Mouse (Mus musculus) left cerebral cortex, postnatal 14 days (tissue): ENCODE results near the gene Rsl24d1. TPM values are rescaled to one million over a fixed set of nuclear protein-coding genes. Genes with fewer than 3 reads are reported as not detected.
"Not testable (repeated sequence)": the region's sequence is repeated elsewhere in the genome, so short reads cannot be mapped to it uniquely, and the experiment has no call there.

Source experiments
- DNase-seq, 2 experiments: peaks; one replicate each; pipeline ENCODE4 v3.0.0; 2021 to 2022; ENCODE audit warnings: low spot score in 2 of 2, mixed read lengths in 1 of 2
- intact Hi-C: fragments of 180-260 bp; cut with DNase I; formaldehyde crosslinking; loops from one replicate; pipeline ENCODE4 v1.15.1; 2025
- long read RNA-seq, 2 experiments: library from polyadenylated mRNA; stranded (forward); transcript quantifications; one replicate each; pipeline ENCODE4 v2.0.0; 2021
- total RNA-seq, 2 experiments: library from RNA; stranded (reverse); gene quantifications; 2 replicates each; pipeline ENCODE4 v1.2.3; 2021

The Rsl24d1 gene
- total RNA-seq, result 10 to 100 TPM; 51.8 to 56.9 TPM
- long read RNA-seq, experiment 1, transcript Rsl24d1-201 (6 exons, 1,543 nt), result major isoform, 75 of 80 reads
- long read RNA-seq, experiment 1, partial matches to known transcripts, result 1 of 80 reads
- long read RNA-seq, experiment 1, other reads (novel, unspliced or antisense), result 1 of 80 reads
- long read RNA-seq, experiment 2, transcript Rsl24d1-201 (6 exons, 1,543 nt), result major isoform, 43 of 48 reads
- long read RNA-seq, experiment 2, partial matches to known transcripts, result 1 of 48 reads
- long read RNA-seq, experiment 2, other reads (novel, unspliced or antisense), result 4 of 48 reads

DNA sequence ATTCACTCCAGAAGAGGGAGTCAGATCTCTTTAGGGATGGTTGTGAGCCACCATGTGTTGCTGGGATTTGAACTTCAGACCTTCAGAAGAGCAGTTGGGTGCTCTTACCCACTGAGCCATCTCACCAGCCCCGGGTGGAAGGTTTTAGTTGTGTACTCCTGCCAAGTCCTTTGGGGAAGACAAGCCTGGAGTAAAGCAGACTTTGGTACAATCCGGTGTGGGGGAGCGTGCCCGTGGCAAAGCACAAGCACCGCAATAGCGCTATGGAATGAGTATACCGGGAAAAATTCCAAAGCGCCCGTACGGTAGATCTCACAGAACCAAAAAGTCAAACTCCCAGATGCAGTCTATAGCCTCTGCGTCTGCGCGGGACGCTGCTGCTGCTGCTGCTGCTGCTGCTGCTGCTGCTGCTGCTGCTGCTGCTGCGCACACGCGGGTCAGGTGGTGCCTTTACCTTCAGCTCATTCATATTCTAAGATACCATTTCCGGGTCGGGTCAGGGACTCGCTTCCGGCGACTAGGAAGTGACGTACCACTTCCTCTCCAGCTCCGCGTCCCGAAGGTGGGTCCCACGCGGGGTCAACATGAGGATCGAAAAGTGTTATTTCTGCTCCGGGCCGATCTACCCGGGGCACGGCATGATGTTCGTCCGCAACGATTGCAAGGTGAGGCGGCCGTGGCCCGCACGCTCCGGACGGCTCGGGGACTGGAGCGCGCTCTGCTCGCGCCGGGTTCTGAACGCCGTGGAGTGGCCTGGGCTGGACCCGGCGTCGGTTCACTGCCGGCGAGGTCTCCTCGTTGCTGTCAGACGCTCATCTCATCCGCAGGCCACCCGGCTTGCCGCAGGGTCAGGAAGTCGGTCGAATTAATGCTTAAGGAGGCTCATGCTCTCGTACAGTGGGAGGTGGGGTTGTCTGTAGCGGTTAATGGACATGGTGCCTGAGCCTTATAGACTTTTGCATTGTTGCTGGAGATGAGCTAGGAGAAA, at the start of gene Rsl24d1:
Gene Rsl24d1, plus strand, starts transcription at position 508 of the 988 bp plus-strand sequence.
- peak; percentile 93 to 95 for DNase-seq

DNA sequence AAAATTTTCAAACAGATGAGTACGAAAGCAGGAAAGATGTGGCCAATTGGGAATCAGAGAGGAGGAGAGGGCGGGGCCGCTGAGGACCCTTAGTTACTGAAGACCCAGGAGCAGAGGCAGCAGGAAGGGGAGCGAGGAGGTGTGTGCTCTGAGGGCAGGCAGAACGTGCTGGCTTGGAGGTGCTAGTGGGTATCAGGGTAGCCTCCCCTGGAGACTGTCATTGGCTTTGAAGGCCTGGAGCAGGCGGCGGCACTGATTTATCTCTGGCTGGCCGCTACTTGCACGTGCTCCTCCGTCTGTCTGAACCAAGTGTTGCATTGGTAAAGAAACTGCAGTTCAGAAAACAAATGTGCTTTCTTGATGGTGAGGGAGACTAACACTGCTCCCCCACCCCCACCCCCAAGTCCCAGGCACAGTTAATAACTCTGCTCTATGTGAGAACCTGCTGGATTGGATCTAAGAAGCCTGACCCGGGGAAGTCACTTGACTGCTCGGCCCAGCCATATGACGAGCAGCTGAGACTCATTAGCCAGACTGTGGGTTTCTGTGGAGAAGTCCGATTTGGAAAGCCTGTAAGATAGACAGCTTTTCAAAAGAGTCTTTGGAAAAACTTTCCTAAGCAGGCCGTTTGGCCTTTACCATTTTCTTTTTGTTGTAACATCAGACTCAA, 49.5 kb upstream of the Rsl24d1 start:
- DNase-seq, result no peak
- intact Hi-C loops, result no loop called here

More for the DNA sequence above, at the start of gene Rsl24d1:
- intact Hi-C loops, result no loop called here

DNA sequence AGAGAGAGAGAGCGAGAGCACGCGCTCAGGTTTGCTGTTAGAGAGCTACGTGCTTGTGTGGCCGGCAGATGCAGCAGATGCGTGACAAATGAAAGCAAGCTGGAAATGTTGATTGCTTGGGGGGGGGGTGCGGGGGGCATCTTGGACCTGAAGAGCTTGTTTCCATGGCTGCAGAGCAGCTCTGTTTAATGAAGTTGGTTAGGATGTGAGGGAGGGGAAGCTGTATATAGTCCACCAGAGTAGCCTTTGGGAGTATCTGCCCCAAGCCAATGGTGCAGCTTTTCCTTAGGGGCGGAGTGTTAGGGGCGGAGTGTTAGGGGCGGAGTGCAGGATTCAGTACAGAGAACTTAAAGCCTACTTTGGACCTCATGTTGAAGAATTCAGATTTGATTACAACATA, 46.1 kb upstream of the Rsl24d1 start:
- intact Hi-C loops, result no loop called here
- no peak for DNase-seq

DNA sequence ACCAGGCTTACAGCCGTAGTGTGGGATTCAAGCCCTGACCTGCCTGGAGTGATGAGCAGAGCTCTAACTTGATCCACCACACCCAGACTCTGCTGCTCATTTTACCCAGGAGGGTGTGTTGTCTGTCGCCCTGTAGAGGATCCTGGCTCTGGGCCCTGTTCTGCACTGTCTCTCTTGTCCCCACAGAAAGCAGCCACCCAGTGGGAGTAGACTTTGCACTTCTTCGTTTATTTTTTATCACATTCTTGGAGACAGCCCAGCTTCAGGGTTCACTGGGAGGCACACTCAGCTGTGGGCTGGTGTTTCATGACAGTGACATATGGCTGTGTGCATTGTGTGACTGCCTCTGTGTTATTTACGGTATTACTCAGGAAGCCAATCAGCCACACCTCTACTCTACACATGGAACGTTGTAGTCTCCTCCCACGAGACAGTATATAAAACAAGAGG, 45.0 kb upstream of the Rsl24d1 start:
- DNase-seq, result peak; percentile 50 to 81
- intact Hi-C loops, result no loop called here

DNA sequence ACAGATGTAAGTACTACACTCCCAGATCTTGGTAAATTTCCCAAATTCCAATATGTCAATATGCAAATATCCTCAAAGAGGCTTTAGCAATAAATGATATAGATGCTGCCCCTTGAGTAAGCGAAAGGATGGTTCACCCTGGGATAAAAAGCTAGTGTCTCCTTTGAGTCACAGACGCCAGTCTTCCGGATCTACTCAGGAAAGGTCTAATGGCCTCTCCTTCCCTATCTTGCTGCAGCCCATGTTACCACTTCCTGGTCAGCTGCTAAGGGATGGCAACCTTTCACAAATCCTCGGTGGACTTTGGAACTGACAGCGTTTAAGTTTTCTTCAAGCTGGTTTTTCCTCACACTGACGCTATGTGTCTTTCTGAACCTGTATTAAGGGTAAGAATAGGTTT, 44.5 kb upstream of the Rsl24d1 start:
- DNase-seq, result no peak
- intact Hi-C loops, result no loop called here

DNA sequence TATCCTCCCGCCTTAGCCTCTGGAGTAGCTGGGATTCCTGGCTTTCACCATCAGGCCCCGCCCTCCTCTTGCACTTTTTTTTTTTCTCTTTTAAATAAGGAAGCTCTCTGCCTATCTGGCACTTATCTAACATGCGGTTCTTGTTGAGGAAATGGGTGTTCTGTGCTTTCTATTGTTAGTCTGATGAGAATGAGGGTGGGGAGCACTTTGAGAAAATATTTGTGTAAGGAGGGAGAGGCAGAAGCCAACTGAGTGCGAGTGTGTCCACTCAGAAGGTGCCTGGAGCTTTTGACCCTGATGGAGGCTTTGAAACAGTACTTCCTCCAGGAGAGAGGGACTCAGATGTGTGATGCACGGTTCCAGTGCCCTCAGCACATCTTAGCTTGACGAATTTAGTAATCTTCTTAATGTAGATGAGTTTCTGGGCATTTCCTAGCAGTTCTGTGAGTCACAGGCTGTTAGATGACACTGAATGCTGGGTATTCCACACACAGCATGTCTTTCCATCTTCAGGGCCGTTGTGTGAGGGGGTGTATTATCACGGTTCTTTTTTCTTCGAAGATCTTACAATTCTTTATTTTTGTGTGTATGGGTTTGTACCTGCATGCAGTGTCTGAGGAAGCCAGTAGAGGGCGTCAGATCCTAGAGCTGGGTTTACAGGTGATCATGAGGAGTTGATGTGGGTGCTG, 42.1 kb upstream of the Rsl24d1 start:
- DNase-seq, result peak in 1 of 2 experiments; percentile 52
- intact Hi-C loops, result no loop called here

DNA sequence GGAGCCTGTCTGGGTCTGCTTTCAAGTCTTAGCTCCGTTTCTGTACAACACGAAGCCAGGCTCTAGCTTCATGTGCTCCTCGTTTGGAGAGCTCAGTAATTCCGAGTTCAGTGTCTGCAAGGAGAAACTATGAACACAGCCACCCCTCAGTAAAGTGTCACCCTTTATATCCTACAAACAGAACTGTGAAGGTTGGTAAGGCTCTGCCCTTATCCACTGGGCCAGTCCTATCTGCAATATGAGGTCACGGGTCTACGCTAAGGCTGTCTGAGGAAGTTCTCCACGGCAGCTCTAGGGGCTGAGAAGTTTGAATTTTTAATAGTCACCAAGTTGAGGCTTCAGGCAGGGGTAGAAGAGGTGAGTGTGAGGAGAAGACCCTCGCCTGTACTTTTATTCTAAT, 40.8 kb upstream of the Rsl24d1 start:
- intact Hi-C loops, result no loop called here
- DNase-seq, result no peak

DNA sequence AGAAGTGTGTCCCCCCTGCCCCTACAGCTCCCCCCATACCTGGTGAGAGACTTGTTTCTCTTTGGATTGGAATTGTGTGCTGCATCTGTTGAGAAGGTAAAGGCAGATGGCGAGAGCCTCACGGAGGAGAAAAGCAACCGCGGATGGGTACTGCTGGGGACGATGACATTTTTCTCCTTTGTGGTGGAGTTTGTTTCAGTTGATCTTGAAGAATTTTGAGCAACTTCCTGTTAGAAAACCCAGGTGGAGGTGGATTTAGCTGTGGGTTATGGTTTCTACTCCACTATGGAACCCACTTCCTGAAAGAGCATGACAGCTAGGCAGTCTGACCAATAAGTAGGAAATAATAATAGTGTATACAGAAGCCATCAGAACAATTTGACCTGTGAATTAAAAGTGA, 40.1 kb upstream of the Rsl24d1 start:
- intact Hi-C loops, result no loop called here

DNA sequence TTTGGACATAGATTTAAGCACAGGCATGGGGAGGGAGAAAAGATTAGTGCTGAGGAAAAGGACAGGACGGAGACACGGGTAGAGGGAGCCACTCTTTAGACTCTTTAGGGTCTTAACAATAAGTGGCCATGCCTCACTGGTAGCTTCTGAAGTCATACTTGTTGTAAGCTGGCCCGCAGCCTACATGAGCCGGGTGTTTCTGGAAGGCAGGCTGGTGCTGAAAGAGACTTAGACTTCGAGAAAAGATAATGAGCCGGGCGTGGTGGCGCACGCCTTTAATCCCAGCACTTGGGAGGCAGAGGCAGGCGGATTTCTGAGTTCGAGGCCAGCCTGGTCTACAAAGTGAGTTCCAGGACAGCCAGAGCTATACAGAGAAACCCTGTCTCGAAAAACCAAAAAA, 33.9 kb upstream of the Rsl24d1 start:
- intact Hi-C loops, DNase-seq: not testable (repeated sequence)

More for the DNA sequence above, 40.1 kb upstream of the Rsl24d1 start:
- no peak for DNase-seq

DNA sequence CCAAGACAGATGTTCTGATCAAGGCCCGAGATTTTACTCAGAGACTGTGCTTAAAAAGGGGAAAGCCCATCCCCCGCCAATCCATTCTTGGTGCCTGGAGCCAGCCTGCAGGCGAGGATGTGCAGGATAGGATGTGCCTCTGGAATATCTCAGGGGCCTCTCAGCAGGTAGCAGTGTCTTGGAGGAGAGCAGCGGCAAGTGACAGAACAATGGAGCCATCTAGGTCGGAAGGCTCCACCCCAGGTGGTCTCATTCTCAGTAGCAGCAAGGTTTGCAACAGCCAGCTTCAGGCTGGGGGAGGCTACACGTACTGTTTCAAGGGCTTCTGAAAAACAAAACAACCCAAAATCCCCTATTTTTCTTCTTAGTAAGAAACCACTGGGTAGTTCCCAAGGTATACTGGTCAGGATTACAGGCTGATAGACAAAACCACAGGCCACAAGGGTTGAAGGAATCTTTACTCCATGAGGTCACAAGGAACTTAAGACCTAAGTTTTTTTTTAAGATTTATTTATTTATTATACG, 33.4 kb upstream of the Rsl24d1 start:
- DNase-seq, result no peak
- intact Hi-C loops, result no loop called here

DNA sequence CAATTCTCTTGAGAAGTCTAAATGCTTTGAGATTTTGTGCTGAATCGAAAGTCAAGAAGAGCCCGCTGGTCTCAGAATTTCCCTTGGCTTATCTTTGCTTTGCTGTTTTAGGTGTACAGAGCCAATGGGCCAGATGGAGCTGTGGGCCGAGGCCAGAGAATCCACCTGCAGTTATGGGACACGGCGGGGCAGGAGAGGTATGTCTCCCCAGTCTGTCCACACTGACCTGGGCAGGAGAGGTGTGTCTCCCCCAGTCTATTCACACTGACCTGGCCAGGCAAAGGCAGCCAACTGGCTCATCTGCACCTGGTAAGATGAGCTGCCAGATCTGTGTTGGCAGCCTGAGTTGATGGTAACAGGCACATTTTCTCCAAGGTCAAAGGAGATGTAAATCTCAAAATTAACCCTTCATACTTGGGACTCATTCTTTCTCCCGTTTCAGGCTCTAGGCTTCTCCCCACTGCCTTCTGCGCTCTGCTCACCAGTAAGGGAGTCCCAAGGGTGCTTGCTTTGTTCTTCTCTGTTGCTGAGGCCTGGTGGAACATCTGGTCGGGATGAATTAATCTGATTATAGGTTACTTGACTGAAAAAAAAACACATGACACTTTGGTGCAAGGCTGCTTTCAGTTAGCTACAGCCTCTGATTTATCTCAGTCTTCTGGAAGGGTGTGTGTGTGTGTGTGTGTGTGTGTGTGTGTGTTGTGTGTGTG, 30.8 kb upstream of the Rsl24d1 start:
- intact Hi-C loops, result no loop called here
- DNase-seq, result no peak

DNA sequence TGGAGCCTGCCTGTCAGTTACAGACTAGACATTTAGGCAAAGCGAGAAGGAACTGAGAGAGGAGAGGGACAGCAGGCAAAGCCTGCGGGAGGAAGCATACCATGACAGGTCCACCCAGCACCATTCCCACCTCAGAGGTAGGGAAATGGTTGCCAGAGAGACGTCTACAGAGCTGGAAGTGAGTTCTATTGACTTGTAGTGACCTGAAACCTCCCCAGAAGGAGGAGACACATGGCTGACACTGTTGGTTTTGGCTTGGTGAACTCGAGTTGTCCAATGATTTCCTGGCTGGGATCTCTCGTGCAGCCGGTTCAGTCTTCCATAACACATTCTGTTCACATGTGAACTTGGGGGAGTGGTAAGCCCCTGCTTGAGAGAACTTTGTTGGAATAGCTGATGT, 29.3 kb upstream of the Rsl24d1 start:
- no peak for DNase-seq
- intact Hi-C loops, result no loop called here

DNA sequence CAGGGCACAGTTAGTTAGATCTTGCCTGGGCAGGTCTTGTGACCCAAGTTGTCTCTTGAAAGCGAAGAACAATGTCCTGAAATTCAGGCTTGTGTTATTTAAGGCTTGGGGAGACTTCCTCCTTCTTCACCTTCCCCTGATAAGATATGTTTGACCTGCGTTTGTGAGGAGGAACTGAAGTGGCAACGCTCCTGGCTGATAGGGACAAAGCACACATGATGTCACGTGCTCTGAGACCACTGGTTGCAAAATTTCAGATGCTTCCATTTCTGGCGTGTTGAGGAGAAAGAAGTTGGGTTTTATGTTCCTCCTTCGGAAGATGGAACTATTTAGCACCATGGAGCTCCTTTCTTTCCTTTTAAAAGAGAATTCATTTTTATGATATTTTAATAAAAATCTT, 27.4 kb upstream of the Rsl24d1 start:
- intact Hi-C loops, result no loop called here
- DNase-seq, result no peak

DNA sequence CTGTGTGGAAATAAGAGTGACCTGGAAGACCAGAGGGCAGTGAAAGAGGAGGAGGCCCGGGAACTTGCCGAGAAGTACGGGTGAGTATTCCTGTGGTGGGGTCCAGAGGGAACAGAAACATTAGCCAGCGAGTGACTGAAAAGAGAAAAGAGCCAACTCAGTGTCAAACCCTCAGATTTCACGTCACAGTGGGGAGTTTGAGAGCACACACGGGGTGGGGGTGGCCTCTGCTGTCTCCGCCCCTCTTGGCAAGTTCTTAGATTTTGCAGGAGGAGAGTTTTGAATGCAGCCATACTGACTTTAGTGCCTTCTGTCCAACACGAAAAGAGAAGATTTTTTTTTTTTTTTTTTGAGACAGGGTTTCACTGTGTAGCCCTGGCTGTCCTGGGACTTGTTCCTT, 26.1 kb upstream of the Rsl24d1 start:
- no peak for DNase-seq
- intact Hi-C loops, result no loop called here

DNA sequence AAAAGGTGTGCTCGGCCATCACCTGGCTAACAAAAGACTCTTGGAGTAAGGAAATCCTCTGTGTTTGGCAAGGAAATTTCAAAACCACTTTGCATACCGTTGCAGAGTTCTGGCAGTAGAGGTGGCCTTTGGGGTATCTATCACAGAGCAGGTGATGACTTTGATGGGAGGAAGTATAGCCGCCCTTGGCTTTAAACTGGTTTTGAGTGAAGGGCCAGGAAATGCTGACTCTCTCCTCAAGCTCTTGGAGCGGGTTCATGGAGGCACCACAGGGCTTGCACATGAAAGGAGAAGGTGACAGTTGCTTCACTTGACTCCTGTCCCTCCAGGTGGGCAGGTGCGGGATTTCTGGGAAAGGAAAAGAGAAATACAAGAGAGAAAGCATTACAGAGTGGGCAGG, 25.6 kb upstream of the Rsl24d1 start:
- DNase-seq, result no peak
- intact Hi-C loops, result no loop called here

DNA sequence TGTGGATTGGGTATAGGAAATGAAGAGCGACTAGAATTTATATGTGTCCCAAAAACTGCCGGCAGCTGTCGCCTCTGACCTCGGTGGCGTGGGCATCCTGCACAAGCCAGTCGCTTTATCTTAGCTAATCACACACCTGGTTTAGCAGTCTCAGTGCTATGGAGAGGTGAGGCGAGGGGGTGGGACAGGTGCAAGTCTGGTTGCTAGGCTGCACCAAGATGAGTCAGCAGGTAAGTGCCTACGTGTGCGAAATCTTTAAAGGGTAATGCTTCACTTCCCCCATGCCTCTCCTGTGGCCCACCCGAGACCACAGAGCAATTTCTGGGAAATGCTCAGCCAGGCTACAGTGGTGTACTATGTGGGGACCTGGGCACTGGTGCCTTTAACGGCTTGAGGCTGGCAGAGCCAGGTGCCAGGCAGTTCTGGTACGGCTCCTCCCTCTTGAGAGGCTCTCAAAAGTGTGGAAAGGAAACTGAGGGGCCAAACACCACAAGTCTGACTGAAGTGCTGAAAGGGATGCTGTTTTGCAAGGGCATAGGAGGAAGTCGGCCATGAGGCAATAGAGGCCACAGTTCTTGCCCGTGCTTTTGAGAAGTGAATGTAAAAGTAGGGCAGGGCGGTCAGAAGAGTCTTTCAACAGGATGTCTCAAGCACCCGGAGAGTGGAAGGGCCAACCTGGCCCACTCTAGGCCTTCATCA, 23.9 kb upstream of the Rsl24d1 start:
- DNase-seq, result peak in 1 of 2 experiments; percentile 19
- intact Hi-C loops, result no loop called here

DNA sequence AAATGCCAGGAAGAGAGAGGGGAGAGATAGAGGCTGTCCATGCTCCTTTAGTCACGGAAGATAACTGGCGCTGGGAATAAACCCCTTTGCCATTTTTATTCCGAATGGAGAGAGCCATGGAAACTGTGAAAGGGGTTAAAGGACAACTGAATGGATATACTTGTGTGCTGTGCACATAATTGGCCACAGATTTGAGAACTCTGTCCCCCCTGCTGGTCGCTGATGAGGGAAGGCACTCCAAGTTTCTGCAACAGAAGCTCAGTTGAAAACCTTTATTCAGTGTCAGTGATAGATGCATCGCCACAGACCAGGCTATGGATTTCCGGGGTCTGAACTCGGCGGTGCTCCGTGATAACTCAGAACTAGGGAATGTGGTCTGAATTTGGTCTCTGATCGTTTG, 23.1 kb upstream of the Rsl24d1 start:
- intact Hi-C loops, result loop anchor here (5.0 to 10.0 kb wide), 2 partner anchors 123 to 325 kb away; no protein-coding TSS in a partner anchor
- no peak for DNase-seq

DNA sequence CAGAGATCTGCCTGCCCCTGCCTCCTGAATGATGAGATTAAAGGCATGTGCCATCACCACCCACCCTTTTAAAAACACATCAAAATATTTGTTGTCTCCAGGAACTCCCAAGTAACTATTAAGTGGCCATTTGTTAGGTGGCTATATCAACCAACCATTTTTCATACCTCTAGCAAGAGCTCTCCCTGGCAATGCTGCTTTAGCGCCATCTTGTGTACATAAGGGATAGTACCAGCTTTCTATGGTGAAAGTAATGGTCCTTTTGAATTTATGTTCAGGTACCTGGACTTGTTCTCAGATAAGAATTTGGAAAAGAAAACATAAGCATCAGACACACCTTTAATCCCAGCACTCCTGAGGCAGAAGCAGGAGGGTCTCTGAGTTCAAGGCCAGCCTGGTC, 21.5 kb upstream of the Rsl24d1 start:
- peak; percentile 61 to 72 for DNase-seq
- intact Hi-C loops, result loop anchor here (1.0 to 10.0 kb wide), 3 partner anchors 47 to 327 kb away; partner anchors contain the start of gene Rab27a
